Mouse (Mus musculus) left cerebral cortex, adult 8-10 months (tissue): ENCODE measurements around the gene Ankmy1. TPM values are rescaled to one million over a fixed set of nuclear protein-coding genes. Genes with fewer than 3 reads are reported as not detected.

Experiments used
- DNase-seq, 2 experiments: peaks; one replicate each; pipeline ENCODE4 v3.0.0; 2022; ENCODE audit warnings: low spot score in 2 of 2
- microRNA-seq, 2 experiments: library from miRNA; unstranded; fragments of <30 nt; microRNA quantifications; one replicate each; pipeline ENCODE4 v1.2.0; 2022
- total RNA-seq, 4 experiments: library from RNA; stranded (reverse); gene quantifications; 2 replicates each; pipeline ENCODE4 v1.2.4; 2022

Gene Ankmy1
- total RNA-seq, 4 experiments from 2014 or later = 0.19 to 0.65 (median 0.26) TPM

GRCm38 (mm10) chr1:92831188-92832001 is 71.3 kb downstream of the Ankmy1 start, which contains the start of gene Gpc1:
TSS of gene Gpc1 (plus strand) at chr1:92831645.
- peak; percentile 80 to 86 for DNase-seq

- DNase-seq = no peak
Measured at GRCm38 (mm10) chr1:92830626-92831187, 72.0 kb downstream of the Ankmy1 start.

DNA sequence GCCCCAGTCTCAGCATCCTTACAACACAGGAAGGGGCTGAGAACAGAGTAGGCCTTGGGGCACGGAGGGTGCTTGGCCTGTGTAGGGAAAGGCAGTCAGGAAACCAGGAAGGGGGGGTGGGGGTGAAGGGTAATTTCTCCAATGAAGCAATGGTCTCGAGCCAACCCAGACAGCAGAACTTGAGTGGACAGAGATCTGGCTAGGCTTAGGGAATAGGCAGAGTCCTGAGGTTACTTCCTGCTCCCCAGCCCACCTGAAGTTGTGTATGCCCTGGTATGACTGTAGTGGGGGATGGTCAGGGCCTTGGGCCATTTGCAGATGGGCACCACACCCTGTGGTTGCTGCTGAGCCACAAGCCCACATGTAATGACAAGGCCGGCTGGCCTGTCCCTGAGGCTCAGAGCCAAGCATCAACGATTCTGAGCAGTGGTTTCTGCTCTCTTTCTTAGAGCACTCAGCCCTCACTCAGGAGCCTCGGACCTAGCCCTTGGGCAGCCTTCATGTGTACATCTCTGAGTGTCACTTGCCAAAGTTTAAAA is 86.9 kb downstream of the Ankmy1 start:
- DNase-seq = no peak

- no peak for DNase-seq
Measured at GRCm38 (mm10) chr1:92815100-92815499, 87.6 kb downstream of the Ankmy1 start.

DNA sequence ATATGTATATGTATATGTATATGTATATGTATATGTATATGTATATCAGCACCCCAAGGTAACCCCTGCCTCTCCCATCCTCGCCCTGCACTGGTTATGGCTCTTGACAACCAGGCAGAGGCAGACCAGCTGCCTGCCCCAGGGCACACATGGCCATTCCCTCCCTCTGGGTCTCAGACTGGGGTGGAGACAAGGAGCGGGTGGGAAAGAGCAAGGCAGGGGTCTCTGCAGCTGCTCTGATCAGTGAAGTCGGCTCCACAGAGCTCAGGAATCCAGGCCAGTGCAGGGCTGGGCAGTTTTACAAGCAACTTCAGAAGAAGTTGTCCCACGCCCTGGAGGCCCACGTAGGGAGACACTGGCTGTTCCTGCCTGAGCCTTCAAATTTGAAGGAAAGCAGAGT is 88.4 kb downstream of the Ankmy1 start:
- no peak for DNase-seq

Small RNA genes lying within 50 kb of the gene (microRNA-seq; reads per million reads assigned to microRNA genes)
- gene Mir149 = 6,603 to 7,334 reads per million in 2 experiments

Other genes starting within 250 kb of the Ankmy1 start
- 10 to 100 TPM; 78.8 to 86.2 (median 83.5) TPM for gene Gpc1, start 71.3 kb downstream of the Ankmy1 start, total RNA-seq
- gene Dusp28, start 4.1 kb upstream of the Ankmy1 start, total RNA-seq = 10 to 100 TPM; 17.0 to 17.7 (median 17.2) TPM
- 10 to 100 TPM; 34.8 to 42.8 (median 36.7) TPM for gene Rnpepl1, start 7.9 kb upstream of the Ankmy1 start, total RNA-seq
- 10 to 100 TPM; 33.9 to 42.2 (median 37.4) TPM for gene Capn10, start 31.5 kb upstream of the Ankmy1 start, total RNA-seq
- under 1 TPM in 3 of 4 experiments, not detected in 1; 0.13 to 0.18 (median 0.14) TPM for gene Gpr35, start 48.0 kb upstream of the Ankmy1 start, total RNA-seq
- not detected for gene Aqp12, start 103.4 kb upstream of the Ankmy1 start, total RNA-seq
- 100 to 1,000 TPM; 755 to 840 (median 807) TPM for gene Kif1a, start 199.0 kb upstream of the Ankmy1 start, total RNA-seq
- gene Agxt, start 232.3 kb upstream of the Ankmy1 start, total RNA-seq = not detected